Mouse (Mus musculus) erythroid progenitor cell, adult 5-6 weeks (primary cell): ENCODE data around the gene Oaz1. TPM values are rescaled to one million over a fixed set of nuclear protein-coding genes. Genes with fewer than 3 reads are reported as not detected.
"Not testable (repeated sequence)": the region's sequence is repeated elsewhere in the genome, so short reads cannot be mapped to it uniquely, and the experiment has no call there.

Experiments used
- ATAC-seq: replicated peaks from 2 replicates; pipeline ENCODE4 v1.8.0; 2016; ENCODE audit warnings: moderate number of reproducible peaks, mild to moderate bottlenecking, moderate TSS enrichment, inconsistent platforms; ENCODE audit not compliant: poor library complexity, low FRiP score, severe bottlenecking
- total RNA-seq, 2 experiments: library from RNA; stranded (forward) in 1 of 2; stranded (reverse) in 1 of 2; fragments of 150-400 nt in 1 of 2; fragments of 186-747, 209-891 nt in 1 of 2; gene quantifications; 2 replicates each; pipeline versions ENCODE4 v1.2.3 to v1.2.4; 2015 to 2017; ENCODE audit warnings: low replicate concordance in 2 of 2

The Oaz1 gene
- total RNA-seq, 2 experiments from 2014 or later: 158 to 1,470 TPM

DNA sequence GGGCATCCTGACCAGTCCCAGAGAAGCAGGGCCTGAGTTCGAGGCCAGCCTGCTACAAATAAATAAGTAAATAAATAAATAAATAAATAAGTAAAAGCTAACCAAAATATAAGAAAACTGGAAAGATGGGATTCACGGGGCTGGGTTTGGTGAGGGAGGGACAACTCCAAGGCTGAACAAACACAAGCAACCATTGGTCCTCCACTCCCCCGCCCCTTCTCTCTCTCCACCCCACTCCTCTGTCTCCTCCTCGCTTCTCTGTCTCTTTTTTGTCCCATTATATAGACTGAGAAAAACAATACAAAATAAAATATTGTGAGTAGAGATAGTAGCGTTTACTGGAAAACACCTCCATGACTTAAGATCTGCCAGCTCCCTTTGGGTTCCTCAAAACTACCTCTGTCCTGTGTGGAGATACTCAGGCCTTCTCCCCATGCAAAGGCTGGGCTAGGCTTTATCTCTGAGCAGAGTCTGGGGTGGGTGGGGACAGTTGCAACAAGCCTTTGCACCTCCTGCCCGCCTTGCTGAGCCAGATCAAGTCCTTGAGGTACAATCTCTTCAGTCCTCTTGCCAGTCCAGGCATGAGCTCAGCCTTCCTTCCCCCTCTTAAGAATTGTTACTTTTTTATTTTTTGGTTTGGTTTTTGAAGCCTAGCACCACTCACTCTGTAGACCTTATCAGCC, 7.7 kb upstream of the Oaz1 start:
- ATAC-seq: peak; percentile 99

GRCm38 (mm10) chr10:80819406-80819805, 7.0 kb upstream of the Oaz1 start:
- ATAC-seq: peak; percentile 0; the same call in 1 of the 2 replicates

GRCm38 (mm10) chr10:80821991-80822390, 4.5 kb upstream of the Oaz1 start:
- no peak for ATAC-seq

GRCm38 (mm10) chr10:80822528-80822927, 3.9 kb upstream of the Oaz1 start:
- no peak for ATAC-seq

DNA sequence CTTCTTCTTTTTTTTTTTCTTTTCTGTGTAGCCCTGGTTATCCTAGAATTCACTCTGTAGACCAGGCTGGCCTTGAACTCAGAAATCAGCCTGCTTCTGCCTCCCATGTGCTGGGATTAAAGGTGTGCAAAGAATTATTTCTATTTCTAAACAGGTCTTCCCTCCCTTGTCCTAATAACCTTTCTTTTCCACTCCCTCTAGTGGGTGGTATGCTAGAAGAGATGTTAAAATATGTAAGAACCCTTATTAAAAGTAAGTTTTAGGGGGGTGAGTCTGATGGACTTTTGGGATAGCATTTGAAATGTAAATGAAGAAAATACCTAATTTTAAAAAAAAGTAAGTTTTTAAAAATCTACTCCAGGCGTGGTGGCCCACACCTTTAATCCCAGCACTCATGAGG, 3.1 kb upstream of the Oaz1 start:
- no peak for ATAC-seq

DNA sequence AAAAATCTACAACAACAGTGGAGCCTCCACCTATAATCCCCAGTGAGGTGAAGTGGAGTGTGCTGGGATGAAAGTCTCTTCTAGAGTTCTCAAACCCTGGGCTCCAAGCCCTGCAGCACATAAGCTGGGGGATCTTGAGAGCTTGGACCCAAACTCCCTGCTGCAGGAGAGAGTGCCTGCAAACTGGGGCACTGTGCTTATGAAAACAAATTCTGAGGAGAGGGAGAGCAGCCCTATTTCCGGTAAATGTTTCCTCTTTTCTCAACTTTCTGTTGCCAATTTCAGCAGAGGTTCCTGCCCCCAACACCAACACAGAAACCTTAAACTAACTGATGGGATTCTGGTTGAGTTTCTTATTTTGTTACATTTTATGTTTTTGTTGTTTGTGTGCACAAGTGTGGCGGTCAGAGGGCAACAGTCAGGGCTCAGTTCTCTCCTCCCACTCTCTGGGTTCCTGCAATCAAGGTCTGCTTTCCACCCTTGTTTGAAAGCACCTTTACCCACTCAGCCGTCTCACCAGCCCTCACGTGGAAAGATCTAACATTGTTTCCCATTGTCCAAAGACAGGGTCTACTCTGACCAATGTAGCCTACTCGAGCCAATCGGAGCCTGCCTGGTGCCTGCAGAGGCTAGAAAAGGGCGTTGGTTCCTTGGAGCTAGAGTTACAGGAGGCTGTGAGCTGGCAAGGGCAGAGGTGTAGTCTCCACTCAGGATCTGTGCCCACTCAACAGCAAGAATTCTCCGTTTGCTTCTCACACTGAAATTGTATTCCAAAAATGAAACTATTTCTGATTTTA, 2.4 kb upstream of the Oaz1 start:
- peak; percentile 57 for ATAC-seq

- ATAC-seq: no peak
Observed at GRCm38 (mm10) chr10:80824827-80825226, 1.6 kb upstream of the Oaz1 start.

DNA sequence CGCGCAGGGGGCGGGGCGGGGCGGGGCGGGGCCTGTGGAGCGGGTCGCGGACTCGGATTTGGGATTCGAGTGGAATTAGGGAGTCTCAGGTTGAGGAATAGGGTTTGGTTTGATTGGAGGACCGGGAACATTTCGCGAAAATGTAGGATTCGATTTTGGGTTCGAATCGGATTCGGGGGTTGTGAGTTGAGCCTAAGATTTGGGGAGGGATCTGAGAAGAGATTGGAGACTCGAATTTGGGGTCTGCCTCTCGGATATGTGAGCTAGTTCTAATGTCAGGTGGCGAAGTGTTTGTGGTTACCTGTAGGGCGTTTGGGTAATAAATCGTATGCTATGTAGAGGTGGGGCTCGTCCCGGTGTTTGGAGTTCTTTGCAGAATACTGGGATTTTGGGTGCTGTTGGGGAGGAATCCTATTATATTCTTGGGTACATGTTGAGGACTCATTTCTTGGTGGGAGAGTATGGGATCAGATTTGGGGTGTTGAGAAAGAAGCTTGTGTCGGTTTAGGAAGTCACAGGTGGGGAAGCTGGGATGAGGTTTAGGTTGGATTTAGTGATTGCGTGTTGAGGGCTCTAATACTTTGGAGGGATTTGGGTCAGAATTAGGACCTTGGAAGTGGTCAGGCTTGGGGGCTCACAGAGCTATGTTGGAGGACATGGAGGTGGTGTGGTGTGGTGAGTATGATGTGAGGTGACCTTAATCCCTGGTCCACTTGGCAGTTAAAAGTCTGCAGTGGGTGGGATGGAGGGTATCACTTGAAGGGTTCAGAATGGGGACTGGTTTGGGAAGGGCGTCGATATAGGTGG, 810 bp downstream of the Oaz1 start:
- no peak for ATAC-seq

DNA sequence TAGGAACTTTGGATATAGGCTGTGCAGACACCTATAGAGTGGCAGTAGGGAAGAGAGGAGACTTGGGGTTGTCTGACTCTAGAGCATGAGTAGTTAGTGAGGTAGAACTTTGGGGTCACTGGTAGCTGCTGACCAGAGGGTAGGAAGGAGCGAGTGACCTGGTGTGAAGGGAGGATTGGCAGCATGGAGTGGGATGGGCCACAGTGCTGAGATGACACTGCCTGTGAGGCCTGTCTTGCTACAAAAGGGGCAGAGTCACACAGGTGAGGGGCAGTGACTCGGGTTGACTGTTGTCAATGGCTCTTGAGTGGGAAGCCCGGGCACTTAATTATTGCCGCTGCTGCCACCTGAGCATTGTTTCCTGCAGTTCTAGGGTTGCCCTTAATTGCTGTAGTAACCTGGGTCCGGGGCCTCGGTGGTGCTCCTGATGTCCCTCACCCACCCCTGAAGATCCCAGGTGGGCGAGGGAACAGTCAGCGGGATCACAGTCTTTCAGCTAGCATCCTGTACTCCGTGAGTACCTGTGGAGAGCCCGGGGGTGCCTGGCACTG, 1.5 kb downstream of the Oaz1 start:
- ATAC-seq: no peak

GRCm38 (mm10) chr10:80828587-80828986, 2.1 kb downstream of the Oaz1 start:
- ATAC-seq: not testable (repeated sequence)

- ATAC-seq: no peak
Observed at GRCm38 (mm10) chr10:80829359-80830278, 3.2 kb downstream of the Oaz1 start.

- no peak for ATAC-seq
Observed at GRCm38 (mm10) chr10:80831136-80831535, 4.7 kb downstream of the Oaz1 start.

DNA sequence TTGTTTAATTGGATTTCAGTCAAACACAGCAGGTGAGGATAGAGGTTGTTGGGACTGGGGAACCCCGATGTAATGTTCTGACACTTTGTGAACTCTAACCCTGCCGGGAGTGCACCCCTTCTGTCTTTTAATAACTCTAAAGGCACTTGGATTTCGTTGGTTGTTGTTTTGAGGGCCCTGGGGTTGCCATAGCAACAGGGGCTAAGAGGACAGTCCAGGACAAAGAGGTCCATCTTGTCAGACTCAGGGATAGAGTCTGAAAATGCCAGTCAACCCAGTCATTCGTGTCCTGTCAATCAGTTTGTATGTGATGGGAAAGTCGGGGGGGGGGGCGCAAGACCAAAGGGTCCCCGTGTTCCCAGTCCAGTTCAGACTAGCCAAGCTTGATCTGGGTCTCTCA, 6.4 kb downstream of the Oaz1 start:
- no peak for ATAC-seq

GRCm38 (mm10) chr10:80835617-80836016, 9.2 kb downstream of the Oaz1 start:
- no peak for ATAC-seq

- no peak for ATAC-seq
Observed at GRCm38 (mm10) chr10:80836949-80837379, 10.5 kb downstream of the Oaz1 start.

- ATAC-seq: no peak
Observed at GRCm38 (mm10) chr10:80837827-80838226, 11.4 kb downstream of the Oaz1 start.

DNA sequence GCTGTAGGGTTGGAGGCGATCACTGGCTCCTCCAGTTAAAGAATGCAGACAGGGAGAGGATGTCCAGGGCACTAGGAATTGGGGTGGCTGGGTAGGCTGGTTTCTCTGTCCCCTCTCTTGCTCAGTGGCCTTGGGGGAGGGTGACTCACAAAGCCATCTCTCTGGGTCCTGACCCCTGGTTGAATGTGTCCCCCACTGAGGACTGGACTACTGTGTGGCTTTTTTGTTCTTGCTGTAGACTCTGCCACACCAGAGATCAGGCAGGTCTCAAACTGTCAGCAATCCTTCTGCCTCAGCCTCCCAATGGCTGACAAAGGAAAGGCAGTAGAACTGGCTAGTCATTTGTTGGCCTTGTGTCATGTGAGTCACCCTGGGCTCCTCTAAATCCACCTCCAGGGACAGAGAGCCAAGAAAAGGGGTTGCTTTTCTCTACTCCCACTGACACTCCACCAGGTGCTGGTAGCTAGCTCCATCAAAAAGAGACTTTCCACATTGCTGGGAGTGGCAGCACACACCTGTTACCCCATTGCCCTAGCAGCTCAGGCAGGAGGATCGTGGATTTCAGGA, 12.0 kb downstream of the Oaz1 start:
- no peak for ATAC-seq

DNA sequence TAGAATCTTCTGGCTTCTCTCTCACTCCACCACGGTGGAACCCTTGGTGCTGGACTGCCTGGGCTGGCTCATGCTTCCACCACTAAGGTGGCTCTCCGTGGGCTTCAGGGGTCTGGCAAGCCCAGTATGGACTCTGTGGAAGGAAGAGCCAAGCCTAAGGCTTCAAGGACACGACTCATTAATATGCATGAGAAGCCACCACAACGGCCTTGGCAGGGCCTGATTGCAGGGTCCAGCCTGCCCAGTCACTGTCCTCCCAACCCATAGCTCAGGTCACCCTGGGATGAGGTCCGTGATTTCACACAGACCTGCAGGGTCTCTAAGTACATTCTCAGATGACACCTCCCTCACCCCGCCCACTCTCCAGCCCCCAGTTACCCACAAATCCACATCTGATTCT, 13.4 kb downstream of the Oaz1 start:
- no peak for ATAC-seq

DNA sequence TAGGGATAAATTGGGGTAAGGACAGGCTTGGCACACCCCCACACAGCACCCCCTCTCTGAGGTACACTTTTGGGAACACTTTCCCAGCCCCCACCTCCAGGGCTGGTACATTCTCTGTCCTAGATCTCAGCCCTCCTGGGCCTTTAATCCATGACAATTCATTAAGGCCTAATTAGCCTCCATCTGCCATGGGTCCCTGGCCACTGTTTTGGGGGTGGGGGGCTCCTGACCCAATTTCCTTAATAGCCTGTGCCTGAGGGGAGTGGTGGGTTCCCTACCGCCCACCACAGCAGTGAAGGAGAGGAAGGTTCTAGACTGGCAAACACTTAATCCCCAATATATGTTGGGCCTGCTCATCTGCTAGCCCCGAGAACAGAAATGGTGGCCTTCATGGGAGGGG, 15.2 kb downstream of the Oaz1 start:
- no peak for ATAC-seq
